Mouse (Mus musculus) C2C12 (cell line): ENCODE results near the gene Abt1. TPM values are rescaled to one million over a fixed set of nuclear protein-coding genes. Genes with fewer than 3 reads are reported as not detected.
A peak's percentile ranks its signal among the peaks of the same experiment; 100 is the strongest.

Experiments
- H3K27me3 ChIP-seq: one replicate; pipeline ENCODE4 v1.6.1; 2011; ENCODE audit not compliant: control insufficient read depth, insufficient read depth, insufficient read length
- H3K36me3 ChIP-seq: one replicate; pipeline ENCODE4 v1.6.1; 2011; ENCODE audit not compliant: control insufficient read depth, insufficient read depth
- H3K4me3 ChIP-seq: one replicate; pipeline ENCODE4 v1.5.1; 2011; ENCODE audit warnings: mild to moderate bottlenecking, control low read depth; ENCODE audit not compliant: poor library complexity, insufficient read depth, severe bottlenecking
- H3K79me2 ChIP-seq: one replicate; pipeline ENCODE4 v1.6.1; 2011; ENCODE audit not compliant: control insufficient read depth, insufficient read depth
- H3K79me3 ChIP-seq: one replicate; pipeline ENCODE4 v1.6.1; 2011; ENCODE audit warnings: low read depth, control low read depth
- H3ac ChIP-seq: one replicate; pipeline ENCODE3; 2011; ENCODE audit warnings: low read depth; ENCODE audit not compliant: control insufficient read depth, insufficient read length
- CEBPB ChIP-seq: IDR thresholded peaks from one replicate; pipeline ENCODE4 v1.6.1; 2011; ENCODE audit warnings: low read depth, mild to moderate bottlenecking, control low read depth, moderate library complexity
- CTCF ChIP-seq: IDR thresholded peaks from one replicate; pipeline ENCODE4 v1.5.1; 2011; ENCODE audit not compliant: control insufficient read depth, insufficient read depth, insufficient read length
- FOSL1 ChIP-seq: IDR thresholded peaks from one replicate; pipeline ENCODE4 v1.8.0; 2011; ENCODE audit warnings: mild to moderate bottlenecking, low read length; ENCODE audit not compliant: poor library complexity, insufficient read depth, severe bottlenecking
- MAX ChIP-seq: IDR thresholded peaks from one replicate; pipeline ENCODE4 v1.6.1; 2011; ENCODE audit warnings: mild to moderate bottlenecking, control low read depth
- MYOD1 ChIP-seq: IDR thresholded peaks from one replicate; pipeline ENCODE4 v1.6.1; 2011; ENCODE audit warnings: low read depth; ENCODE audit not compliant: control insufficient read depth, insufficient read length
- MYOG ChIP-seq: IDR thresholded peaks from one replicate; pipeline ENCODE4 v1.6.1; 2011; ENCODE audit not compliant: control insufficient read depth, insufficient read length; ENCODE audit errors: extremely low read depth
- USF1 ChIP-seq: IDR thresholded peaks from one replicate; pipeline ENCODE4 v1.6.1; 2011; ENCODE audit warnings: low read depth, mild to moderate bottlenecking, control low read depth, moderate library complexity
- polyA plus RNA-seq: library from polyadenylated mRNA; unstranded; fragments of >200 nt; fragmentation: generic; extraction: Trizol; gene quantifications from one replicate; pipeline ENCODE4 v1.2.1, GENCODE M21; 2012; ENCODE audit warnings: missing spikeins

Abt1 gene
- polyA plus RNA-seq, 1 experiment, result 11.2 TPM

- TF ChIP-seq MYOD1, result no peak
- no peak for TF ChIP-seq USF1
- TF ChIP-seq MAX, result no peak
- TF ChIP-seq CTCF, result no peak
- TF ChIP-seq FOSL1, result no peak
- TF ChIP-seq CEBPB, result no peak
- no peak for TF ChIP-seq MYOG
- Histone ChIP-seq H3K4me3 (peak overlapping the region; percentile 31), H3K79me3 (no peaks in the 10 kb centered on the region), H3K36me3 (no peaks in the 10 kb centered on the region), H3K27me3 (no peaks in the 10 kb centered on the region), H3ac (peak overlapping the region; percentile 12), H3K79me2 (no peaks in the 10 kb centered on the region)
These were observed 9.5 kb upstream of the Abt1 start for GRCm38 (mm10) chr13:23433206-23433605.

GRCm38 (mm10) chr13:23432562-23433201 is 9.0 kb upstream of the Abt1 start:
- H3ac ChIP-seq, result no peak overlapping the region

GRCm38 (mm10) chr13:23431351-23431771 is 7.7 kb upstream of the Abt1 start:
- Histone ChIP-seq H3K79me3 (no peaks in the 10 kb centered on the region), H3K36me3 (no peaks in the 10 kb centered on the region), H3K79me2 (no peaks in the 10 kb centered on the region), H3ac (peak overlapping the region; percentile 50), H3K27me3 (no peaks in the 10 kb centered on the region), H3K4me3 (peak overlapping the region; percentile 43)
- no peak for TF ChIP-seq CEBPB
- TF ChIP-seq FOSL1, result no peak
- no peak for TF ChIP-seq MYOD1
- no peak for TF ChIP-seq USF1
- TF ChIP-seq MYOG, result no peak
- TF ChIP-seq CTCF, result no peak
- no peak for TF ChIP-seq MAX

More at GRCm38 (mm10) chr13:23432562-23433201, 9.0 kb upstream of the Abt1 start:
- peak; percentile 92 for TF ChIP-seq CTCF
- TF ChIP-seq CEBPB, result peak; percentile 75
- TF ChIP-seq MYOD1, result peak; percentile 56
- no peak for TF ChIP-seq FOSL1
- TF ChIP-seq MAX, result peak; percentile 71
- peak; percentile 13 for TF ChIP-seq USF1
- Histone ChIP-seq H3K79me3 (no peaks in the 10 kb centered on the region), H3K4me3 (peak overlapping the region; percentile 31), H3K79me2 (no peaks in the 10 kb centered on the region), H3K27me3 (no peaks in the 10 kb centered on the region), H3K36me3 (no peaks in the 10 kb centered on the region)

- Histone ChIP-seq H3K79me2 (no peaks in the 10 kb centered on the region), H3K27me3 (no peaks in the 10 kb centered on the region), H3ac (peak overlapping the region; percentile 58), H3K4me3 (peak overlapping the region; percentile 43), H3K36me3 (no peaks in the 10 kb centered on the region), H3K79me3 (no peaks in the 10 kb centered on the region)
- TF ChIP-seq CTCF, result no peak
- no peak for TF ChIP-seq MYOD1
- TF ChIP-seq USF1, result no peak
- no peak for TF ChIP-seq CEBPB
- TF ChIP-seq MYOG, result no peak
- TF ChIP-seq FOSL1, result no peak
- TF ChIP-seq MAX, result no peak
These were observed 7.1 kb upstream of the Abt1 start for GRCm38 (mm10) chr13:23430734-23431133.

- no peaks in the 10 kb centered on the region for H3K79me2 ChIP-seq
- H3K79me3 ChIP-seq, result no peaks in the 10 kb centered on the region
- TF ChIP-seq MYOG (no peak), FOSL1 (no peak), CTCF (no peak), MAX (no peak), CEBPB (no peak), USF1 (no peak), MYOD1 (no peak)
- peak overlapping the region; percentile 43 for H3K4me3 ChIP-seq
- no peaks in the 10 kb centered on the region for H3K27me3 ChIP-seq
- H3ac ChIP-seq, result peak overlapping the region; percentile 60
- no peaks in the 10 kb centered on the region for H3K36me3 ChIP-seq
These were observed 6.2 kb upstream of the Abt1 start for GRCm38 (mm10) chr13:23429771-23430380.
